Mouse (Mus musculus): ENCODE measurements around the gene Gse1.

- TF ChIP-seq CTCF (IDR thresholded peaks at IDR 0.05) (no peak), POLR2A (IDR thresholded peaks at IDR 0.05; ENCODE audit: insufficient read depth, low read depth, low read length) (no peak)
These were observed 315.9 kb downstream of the Gse1 start for GRCm38 (mm10) chr8:120544155-120544554.

Measured in heart, adult 2 months (tissue).